23 mouse cellular contexts compared by ENCODE assay signal in the genomic region with DNA sequence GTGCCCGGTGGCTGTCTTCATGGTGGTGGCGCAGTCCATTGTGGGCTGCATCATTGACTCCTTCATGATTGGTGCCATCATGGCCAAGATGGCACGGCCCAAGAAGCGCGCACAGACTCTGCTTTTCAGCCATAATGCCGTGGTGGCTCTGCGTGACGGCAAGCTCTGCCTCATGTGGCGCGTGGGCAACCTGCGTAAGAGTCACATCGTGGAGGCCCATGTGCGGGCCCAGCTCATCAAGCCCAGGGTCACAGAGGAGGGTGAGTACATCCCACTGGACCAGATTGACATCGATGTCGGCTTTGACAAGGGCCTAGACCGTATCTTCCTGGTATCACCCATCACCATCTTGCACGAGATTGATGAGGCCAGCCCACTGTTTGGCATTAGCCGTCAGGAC. TPM values are rescaled to one million over a fixed set of nuclear protein-coding genes. Genes with fewer than 3 reads are reported as not detected.
"Had no signal": no experiment of that assay in that cellular context is flagged by ENCODE, and none has a peak within 500 bp of the region (broad histone marks: within the 10 kb centered on the region; RNA-seq: fewer than 3 reads in every experiment).

No protein-coding gene starts in this region.

- H3K27me3 ChIP-seq: embryonic facial prominence, embryonic 12.5 days; embryonic facial prominence, embryonic 13.5 days; embryonic facial prominence, embryonic 15.5 days; forebrain, embryonic 12.5 days; forebrain, embryonic 13.5 days; forebrain, embryonic 15.5 days had no signal

- H3K36me3 ChIP-seq: embryonic facial prominence, embryonic 10.5 days; embryonic facial prominence, embryonic 12.5 days; embryonic facial prominence, embryonic 13.5 days; embryonic facial prominence, embryonic 15.5 days; forebrain, embryonic 10.5 days; forebrain, embryonic 12.5 days; forebrain, embryonic 15.5 days had no signal

- H3K27ac ChIP-seq: embryonic facial prominence, embryonic 10.5 days; embryonic facial prominence, embryonic 12.5 days; embryonic facial prominence, embryonic 13.5 days; embryonic facial prominence, embryonic 15.5 days; forebrain, embryonic 10.5 days; forebrain, embryonic 12.5 days; forebrain, embryonic 13.5 days; forebrain, embryonic 15.5 days; gastrocnemius, adult 2 months; heart, adult 2 months had no signal

- H3K9me3 ChIP-seq: embryonic facial prominence, embryonic 10.5 days; embryonic facial prominence, embryonic 12.5 days; embryonic facial prominence, embryonic 13.5 days; embryonic facial prominence, embryonic 15.5 days; forebrain, embryonic 10.5 days; forebrain, embryonic 12.5 days; forebrain, embryonic 13.5 days; forebrain, embryonic 15.5 days had no signal

- DNase-seq: cerebellum, adult 8-10 months; embryo, embryonic 11 days; forebrain, postnatal 0 days; gastrocnemius, adult 2 months; gastrocnemius, postnatal 10 days; gastrocnemius, postnatal 14 days; gastrocnemius, postnatal 25 days; gastrocnemius, postnatal 36 days; heart, adult 18-20 months; heart, adult 2 months had no signal

- H3K4me1 ChIP-seq: embryonic facial prominence, embryonic 15.5 days; forebrain, embryonic 13.5 days; forebrain, embryonic 15.5 days had no signal

- H3K4me3 ChIP-seq: embryonic facial prominence, embryonic 10.5 days; embryonic facial prominence, embryonic 12.5 days; embryonic facial prominence, embryonic 13.5 days; embryonic facial prominence, embryonic 15.5 days; erythroblast, embryonic 14.5 days; forebrain, embryonic 10.5 days; forebrain, embryonic 12.5 days; forebrain, embryonic 13.5 days; forebrain, embryonic 15.5 days; gastrocnemius, adult 2 months; heart, adult 2 months had no signal

- H3K9ac ChIP-seq: embryonic facial prominence, embryonic 12.5 days; embryonic facial prominence, embryonic 13.5 days; embryonic facial prominence, embryonic 15.5 days; forebrain, embryonic 12.5 days; forebrain, embryonic 13.5 days; forebrain, embryonic 15.5 days; forebrain, postnatal 0 days had no signal

- ATAC-seq: forebrain, embryonic 13.5 days; forebrain, embryonic 14.5 days; forebrain, embryonic 15.5 days; forebrain, embryonic 16.5 days; forebrain, postnatal 0 days had no signal

- H3K4me2 ChIP-seq: embryonic facial prominence, embryonic 12.5 days; embryonic facial prominence, embryonic 13.5 days; embryonic facial prominence, embryonic 15.5 days; forebrain, embryonic 12.5 days; forebrain, embryonic 13.5 days; forebrain, embryonic 15.5 days had no signal

RNA-seq across cellular contexts. Expression of gene Kcnj12, which starts 47.3 kb away (rescaled TPM):
- total RNA-seq: common myeloid progenitor, adult 5-6 weeks; granulocyte monocyte progenitor cell, adult 5-6 weeks had no signal
